Mouse (Mus musculus) bone marrow macrophage, adult 2 months (primary cell): ENCODE measurements around the gene Ybey.

Source experiments
- CTCF ChIP-seq: IDR thresholded peaks from 2 replicates; pipeline ENCODE4 v1.5.1; 2012; ENCODE audit warnings: low read depth, mild to moderate bottlenecking, low read length, moderate library complexity
- POLR2A ChIP-seq: IDR thresholded peaks from 2 replicates; pipeline ENCODE4 v1.6.1; 2012; ENCODE audit warnings: mild to moderate bottlenecking, low read depth, low read length, borderline replicate concordance

DNA sequence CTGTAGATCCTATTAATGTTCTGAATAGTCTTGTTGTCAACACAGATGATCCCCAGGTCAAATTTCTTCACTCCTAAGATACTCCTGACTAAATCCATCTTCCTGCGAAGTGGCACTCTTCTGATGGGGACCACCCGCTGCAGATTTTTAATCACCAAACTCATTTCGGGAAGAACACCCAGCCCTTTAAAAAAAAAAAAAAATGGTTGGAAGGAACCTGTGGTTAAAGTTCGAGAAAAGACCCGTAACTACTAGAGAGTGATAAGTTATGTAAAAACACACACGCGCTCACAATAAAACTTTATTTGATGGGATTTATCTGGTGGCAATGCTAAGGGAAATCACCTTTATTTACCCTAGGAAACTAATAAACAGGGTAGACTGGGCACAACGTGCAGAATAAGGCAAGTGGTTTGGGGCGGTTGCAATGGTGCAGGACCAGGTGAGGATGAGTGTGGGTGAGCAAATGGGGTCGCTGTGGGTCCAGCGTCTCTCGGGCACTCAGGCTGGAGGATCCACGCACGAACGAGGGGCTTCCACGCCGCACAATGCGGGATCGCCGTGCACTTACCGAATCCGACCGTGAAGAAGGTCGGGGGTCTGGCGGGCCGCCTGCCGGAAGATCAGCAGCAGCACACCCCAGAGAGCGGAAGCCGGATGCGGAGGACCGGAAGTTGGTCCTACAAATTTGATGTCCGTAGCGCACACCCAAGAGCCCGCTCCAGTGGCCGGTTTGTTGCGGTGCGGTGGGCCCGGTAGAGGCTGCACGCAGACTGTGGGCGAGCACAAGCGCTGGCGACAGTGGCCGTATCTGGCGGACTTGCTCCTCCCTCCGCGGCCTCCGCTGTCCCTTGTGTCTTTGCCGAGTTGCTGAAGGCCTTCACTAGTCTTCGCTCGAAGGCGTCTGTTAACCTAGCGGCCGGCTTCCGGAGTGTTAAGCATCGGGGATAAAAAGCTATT lies at the start of gene Ybey, which contains the start of gene Mcm3ap:
- TF ChIP-seq CTCF (no peak), POLR2A (no peak)
